Mouse (Mus musculus): ENCODE data around the gene Ranbp10. TPM values are rescaled to one million over a fixed set of nuclear protein-coding genes. Genes with fewer than 3 reads are reported as not detected.

Gene Ranbp10
- polyA plus RNA-seq, 1 experiment from 2014 or later: 15.1 TPM

DNA sequence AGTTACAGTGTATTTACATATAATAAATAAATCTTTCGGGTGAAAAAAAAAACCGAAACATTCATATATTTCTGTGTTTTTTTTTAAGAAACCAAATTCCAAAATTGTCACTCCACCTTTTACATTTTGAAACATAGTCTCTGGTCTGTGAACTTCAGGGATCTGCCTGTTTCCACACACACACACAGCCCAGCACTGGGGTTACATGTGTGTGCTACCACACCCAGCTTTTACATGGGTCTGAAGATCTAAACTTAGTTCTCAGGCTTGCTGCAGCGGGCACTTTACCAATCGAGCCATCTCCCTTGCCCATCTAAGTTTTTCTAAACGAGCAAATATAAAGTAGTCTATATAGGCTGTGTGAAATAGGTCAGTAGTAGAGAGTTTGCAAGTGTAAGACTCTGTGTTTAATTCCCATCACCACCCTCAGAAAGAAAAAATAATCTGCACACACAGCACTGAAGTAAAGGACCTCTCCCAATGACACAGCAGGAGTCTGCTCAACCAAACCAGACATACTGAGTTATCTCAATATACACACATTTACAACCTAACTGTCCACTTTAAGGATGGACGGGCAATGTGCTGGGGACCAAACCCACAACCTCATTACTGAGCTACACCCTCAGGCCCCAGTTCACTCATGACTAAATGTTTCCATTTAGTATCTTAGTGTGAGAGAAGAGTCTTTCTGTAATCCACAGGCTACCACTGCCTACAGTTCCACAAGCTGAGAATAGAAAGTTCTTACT lies 25.8 kb downstream of the Ranbp10 start:
- H3K9ac ChIP-seq (replicated peaks): no peak overlapping the region
- no peaks in the 10 kb centered on the region for H3K27me3 ChIP-seq

DNA sequence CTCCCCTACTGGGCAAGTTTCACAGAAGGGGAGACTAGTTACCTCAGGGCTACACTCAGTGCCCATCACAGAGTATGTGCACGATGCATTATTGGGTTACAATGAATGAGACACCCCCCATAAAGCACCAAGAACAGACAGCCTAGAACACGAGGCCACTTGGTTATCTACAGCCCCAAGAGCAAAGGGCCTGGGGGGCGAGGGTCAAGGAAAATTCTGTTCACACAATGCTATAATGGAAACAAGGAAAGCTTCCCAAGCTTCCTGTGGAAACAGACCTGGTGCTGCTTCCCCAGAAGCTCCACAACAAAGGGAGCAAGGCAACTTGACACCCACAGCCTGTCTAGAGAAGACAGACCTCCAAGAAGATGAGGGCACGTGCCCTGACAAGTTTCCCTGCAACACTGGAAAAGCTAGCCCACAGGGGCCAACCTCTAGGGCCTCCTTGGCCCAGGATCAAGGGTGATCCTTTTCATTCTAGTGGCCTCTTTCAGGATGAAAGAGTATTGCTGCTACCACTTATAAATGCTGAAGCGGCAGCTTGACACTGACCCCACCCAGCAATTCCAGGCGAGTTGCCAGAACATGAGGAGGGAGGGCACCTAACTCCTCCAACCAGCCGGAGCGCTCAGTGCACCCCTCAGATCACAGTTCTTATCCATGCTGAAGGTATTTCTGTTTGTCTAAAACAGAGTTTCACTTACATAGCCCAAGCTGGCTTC lies 27.9 kb downstream of the Ranbp10 start:
- no peak overlapping the region for H3K4me2 ChIP-seq (replicated peaks)
- 77% methylated on average over 8 of the region's 8 CpGs for WGBS
- H3K4me3 ChIP-seq: no peak overlapping the region
- no peak overlapping the region for H3K9ac ChIP-seq (replicated peaks)
- no peaks in the 10 kb centered on the region for H3K9me3 ChIP-seq
- H3K27ac ChIP-seq (replicated peaks): 0 out of 2 replicates have a peak overlapping the region, but pooled peaks have one; percentile 20
- H3K27me3 ChIP-seq: no peaks in the 10 kb centered on the region
- no peak for ATAC-seq (ENCODE audit: low FRiP score, low read depth)
- 0 out of 2 replicates have a peak, but pooled peaks cover 10% of the 10 kb centered on the region for H3K36me3 ChIP-seq
- peaks cover 6% of the 10 kb centered on the region; the same call in 1 of the 2 replicates for H3K4me1 ChIP-seq

More for the DNA sequence above, 25.8 kb downstream of the Ranbp10 start:
- ATAC-seq (ENCODE audit: low FRiP score, low read depth): no peak
- no peak overlapping the region for H3K27ac ChIP-seq (replicated peaks)
- no peak overlapping the region for H3K4me2 ChIP-seq (replicated peaks)
- H3K4me1 ChIP-seq: peaks cover 6% of the 10 kb centered on the region; the same call in 1 of the 2 replicates
- H3K9me3 ChIP-seq: no peaks in the 10 kb centered on the region
- H3K36me3 ChIP-seq: peaks cover 21% of the 10 kb centered on the region
- 92% methylated on average over 6 of the region's 6 CpGs for WGBS
- no peak overlapping the region for H3K4me3 ChIP-seq

GRCm38 (mm10) chr8:105798408-105798807 lies 28.7 kb downstream of the Ranbp10 start:
- WGBS: 92% methylated on average over 5 of the region's 5 CpGs
- Histone ChIP-seq H3K9ac (replicated peaks) (no peak overlapping the region), H3K36me3 (0 out of 2 replicates have a peak, but pooled peaks cover 10% of the 10 kb centered on the region), H3K27me3 (no peaks in the 10 kb centered on the region), H3K9me3 (no peaks in the 10 kb centered on the region), H3K4me2 (replicated peaks) (no peak overlapping the region), H3K4me3 (no peak overlapping the region), H3K4me1 (peaks cover 6% of the 10 kb centered on the region; the same call in 1 of the 2 replicates), H3K27ac (replicated peaks) (no peak overlapping the region)
- no peak for ATAC-seq (ENCODE audit: low FRiP score, low read depth)

DNA sequence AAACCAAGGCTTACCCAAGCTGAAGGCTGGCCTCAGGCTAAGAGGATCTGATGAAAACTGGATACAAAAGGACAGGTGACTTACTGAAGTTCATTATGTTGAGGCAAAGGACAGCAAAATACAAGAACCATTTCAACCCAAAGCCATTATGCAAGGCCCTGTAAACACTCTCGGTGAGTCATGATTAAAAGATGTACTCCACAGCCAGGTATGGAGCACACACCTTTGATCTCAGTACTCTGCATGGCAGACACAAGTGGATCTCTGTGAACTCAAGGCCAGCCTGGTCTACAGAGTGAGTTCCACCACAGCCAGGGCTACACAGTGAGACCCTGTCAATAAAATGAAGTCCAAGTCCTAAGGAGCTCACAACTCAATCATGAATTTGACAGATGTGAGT lies 31.4 kb downstream of the Ranbp10 start:
- no peak for ATAC-seq (ENCODE audit: low FRiP score, low read depth)
- H3K9me3 ChIP-seq: no peaks in the 10 kb centered on the region
- WGBS: 94% methylated on average over 1 of the region's 1 CpGs
- H3K4me2 ChIP-seq (replicated peaks): no peak overlapping the region
- peaks cover 6% of the 10 kb centered on the region; the same call in 1 of the 2 replicates for H3K4me1 ChIP-seq
- H3K9ac ChIP-seq (replicated peaks): no peak overlapping the region
- peaks cover 13% of the 10 kb centered on the region; the same call in 1 of the 2 replicates for H3K36me3 ChIP-seq
- H3K4me3 ChIP-seq: no peak overlapping the region
- H3K27ac ChIP-seq (replicated peaks): no peak overlapping the region
- no peaks in the 10 kb centered on the region for H3K27me3 ChIP-seq

DNA sequence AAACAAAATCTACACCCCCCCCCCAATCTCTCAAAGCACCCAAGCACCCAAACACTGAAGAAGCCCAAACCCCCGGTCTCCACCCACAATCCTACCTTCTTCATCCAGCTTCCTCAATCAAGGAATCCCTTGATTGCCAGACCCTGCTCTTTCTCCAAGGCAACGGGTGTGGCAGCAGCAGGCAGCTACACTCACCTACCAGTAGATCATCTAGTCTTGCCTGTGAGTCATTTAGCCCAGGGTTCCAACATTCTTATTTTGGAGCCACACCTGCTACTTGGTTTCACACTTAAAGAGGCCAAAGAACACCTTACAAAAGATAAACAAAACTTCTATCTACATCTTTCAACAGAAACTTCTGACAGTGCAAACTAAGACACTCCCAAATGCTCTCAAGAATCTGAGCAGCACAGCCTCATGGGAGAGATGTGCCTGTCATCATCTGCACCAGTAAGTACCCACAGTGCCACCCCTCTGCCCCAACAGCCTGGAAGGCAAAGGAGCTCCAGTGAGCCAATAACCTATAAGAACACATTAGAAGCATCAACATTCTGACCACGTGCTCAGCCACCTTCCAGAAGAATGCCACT lies 33.0 kb downstream of the Ranbp10 start:
- Histone ChIP-seq H3K27ac (replicated peaks) (no peak overlapping the region), H3K4me2 (replicated peaks) (no peak overlapping the region), H3K9me3 (no peaks in the 10 kb centered on the region), H3K27me3 (no peaks in the 10 kb centered on the region), H3K36me3 (peaks cover 4% of the 10 kb centered on the region; the same call in 1 of the 2 replicates), H3K4me3 (no peak overlapping the region), H3K9ac (replicated peaks) (no peak overlapping the region), H3K4me1 (peaks cover 1% of the 10 kb centered on the region; the same call in 1 of the 2 replicates)
- ATAC-seq (ENCODE audit: low FRiP score, low read depth): no peak
- WGBS: 87% methylated on average over 3 of the region's 3 CpGs

DNA sequence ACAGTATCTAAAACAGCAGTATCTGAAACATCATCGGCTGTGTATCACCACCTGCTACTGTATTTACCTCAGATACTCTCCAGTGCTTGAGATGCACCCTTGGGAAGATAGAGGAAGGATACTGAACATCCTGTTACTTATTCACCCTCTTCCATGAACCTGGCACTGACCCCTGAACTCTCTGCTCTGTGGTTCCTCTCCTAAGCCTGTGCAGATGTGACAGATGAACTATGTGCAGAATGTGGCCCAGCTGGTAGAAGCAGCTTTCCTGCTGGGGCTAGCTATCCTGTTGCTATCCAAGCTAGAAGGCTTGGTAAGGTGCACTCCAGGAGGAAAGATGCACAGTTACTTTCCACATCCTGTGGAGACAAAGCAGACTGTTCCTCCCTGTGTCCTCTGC lies 33.8 kb downstream of the Ranbp10 start:
- H3K4me2 ChIP-seq (replicated peaks): no peak overlapping the region
- no peak for ATAC-seq (ENCODE audit: low FRiP score, low read depth)
- no peak overlapping the region for H3K27ac ChIP-seq (replicated peaks)

DNA sequence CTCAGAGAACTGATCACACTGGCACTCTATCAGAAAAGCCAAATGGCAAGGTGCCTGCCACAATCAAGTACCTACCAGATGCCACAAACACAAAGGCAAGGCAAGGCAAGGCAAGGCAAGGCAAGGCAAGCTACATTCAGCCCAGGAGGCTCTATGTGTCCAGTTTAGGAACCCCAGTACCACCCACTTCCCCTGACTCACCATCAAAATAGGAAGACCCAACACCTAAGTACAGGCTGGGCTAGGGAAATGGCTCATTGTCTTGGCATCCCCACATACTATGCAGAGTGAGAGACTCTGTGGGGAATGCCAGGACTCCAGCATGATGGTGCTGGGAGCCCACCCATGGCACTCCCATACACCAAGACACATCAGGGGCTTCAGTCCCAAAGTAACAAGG lies 37.5 kb downstream of the Ranbp10 start:
- H3K4me3 ChIP-seq: no peak overlapping the region
- H3K9ac ChIP-seq (replicated peaks): no peak overlapping the region
- no peaks in the 10 kb centered on the region for H3K4me1 ChIP-seq
- H3K27me3 ChIP-seq: no peaks in the 10 kb centered on the region
- H3K4me2 ChIP-seq (replicated peaks): no peak overlapping the region
- no peak for ATAC-seq (ENCODE audit: low FRiP score, low read depth)
- H3K27ac ChIP-seq (replicated peaks): no peak overlapping the region
- H3K9me3 ChIP-seq: no peaks in the 10 kb centered on the region
- peaks cover 21% of the 10 kb centered on the region; the same call in 1 of the 2 replicates for H3K36me3 ChIP-seq

More for the DNA sequence above, 33.8 kb downstream of the Ranbp10 start:
- Histone ChIP-seq H3K9me3 (no peaks in the 10 kb centered on the region), H3K4me3 (no peak overlapping the region), H3K27me3 (no peaks in the 10 kb centered on the region), H3K36me3 (peaks cover 3% of the 10 kb centered on the region; the same call in 1 of the 2 replicates), H3K4me1 (no peaks in the 10 kb centered on the region), H3K9ac (replicated peaks) (no peak overlapping the region)
- WGBS: 90% methylated on average over 1 of the region's 1 CpGs

- WGBS: 69% methylated on average over 4 of the region's 4 CpGs
- peaks cover 23% of the 10 kb centered on the region; the same call in 1 of the 2 replicates for H3K36me3 ChIP-seq
- H3K27me3 ChIP-seq: no peaks in the 10 kb centered on the region
- no peaks in the 10 kb centered on the region for H3K4me1 ChIP-seq
- H3K4me3 ChIP-seq: no peak overlapping the region
- no peak overlapping the region for H3K9ac ChIP-seq (replicated peaks)
- H3K4me2 ChIP-seq (replicated peaks): no peak overlapping the region
- H3K27ac ChIP-seq (replicated peaks): no peak overlapping the region
- no peaks in the 10 kb centered on the region for H3K9me3 ChIP-seq
- no peak for ATAC-seq (ENCODE audit: low FRiP score, low read depth)
Observed at GRCm38 (mm10) chr8:105788927-105789326, 38.2 kb downstream of the Ranbp10 start.

GRCm38 (mm10) chr8:105788241-105788640 lies 38.9 kb downstream of the Ranbp10 start:
- peaks cover 28% of the 10 kb centered on the region for H3K36me3 ChIP-seq
- H3K9me3 ChIP-seq: no peaks in the 10 kb centered on the region
- H3K4me3 ChIP-seq: no peak overlapping the region
- no peaks in the 10 kb centered on the region for H3K27me3 ChIP-seq
- ATAC-seq (ENCODE audit: low FRiP score, low read depth): no peak
- WGBS: 89% methylated on average over 2 of the region's 2 CpGs
- H3K4me2 ChIP-seq (replicated peaks): no peak overlapping the region
- no peak overlapping the region for H3K27ac ChIP-seq (replicated peaks)
- no peaks in the 10 kb centered on the region for H3K4me1 ChIP-seq
- H3K9ac ChIP-seq (replicated peaks): no peak overlapping the region

DNA sequence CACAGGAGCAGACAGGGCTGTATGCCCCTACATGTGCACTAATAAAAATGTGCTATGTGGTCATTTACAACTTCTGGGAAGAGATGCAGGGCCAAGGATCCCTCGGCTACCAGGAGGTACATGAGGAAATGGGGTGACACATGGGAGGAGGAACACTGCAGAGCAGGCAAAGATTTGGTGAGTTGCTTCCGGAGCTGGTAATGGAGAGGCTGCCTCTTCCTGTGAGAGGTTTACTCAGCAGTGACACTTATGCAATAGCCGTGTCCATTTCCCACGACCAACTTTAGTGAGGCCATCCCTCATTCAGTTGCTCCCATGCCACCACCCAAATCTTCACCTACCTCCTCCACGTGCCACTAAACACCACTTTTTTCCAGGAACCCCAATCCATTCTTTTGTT lies 46.9 kb downstream of the Ranbp10 start:
- no peaks in the 10 kb centered on the region for H3K4me1 ChIP-seq
- no peak overlapping the region for H3K27ac ChIP-seq (replicated peaks)
- ATAC-seq (ENCODE audit: low FRiP score, low read depth): no peak
- no peaks in the 10 kb centered on the region for H3K27me3 ChIP-seq
- no peak overlapping the region for H3K4me3 ChIP-seq
- peaks cover 76% of the 10 kb centered on the region for H3K36me3 ChIP-seq
- no peak overlapping the region for H3K4me2 ChIP-seq (replicated peaks)
- no peak overlapping the region for H3K9ac ChIP-seq (replicated peaks)
- 95% methylated on average over 5 of the region's 5 CpGs for WGBS
- no peaks in the 10 kb centered on the region for H3K9me3 ChIP-seq

DNA sequence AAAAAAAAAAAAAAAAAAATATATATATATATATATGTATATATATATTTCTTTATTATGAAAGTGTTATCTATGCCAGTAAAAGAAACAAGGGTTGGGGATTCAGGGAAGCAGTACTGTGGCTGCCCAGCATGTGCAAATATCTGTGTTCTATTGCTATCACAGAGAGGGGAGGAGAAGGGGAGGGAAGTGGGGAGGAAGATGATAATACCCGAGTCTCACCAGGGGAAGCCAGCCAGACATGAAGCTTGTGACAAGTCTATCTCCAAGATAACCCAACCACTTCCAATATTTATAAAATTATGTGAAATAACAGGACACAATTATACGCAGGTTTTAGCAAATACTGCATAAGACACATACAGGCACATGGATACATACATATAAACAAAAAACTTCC lies 49.3 kb downstream of the Ranbp10 start:
- no peak overlapping the region for H3K27ac ChIP-seq (replicated peaks)
- H3K4me2 ChIP-seq (replicated peaks): no peak overlapping the region
- no peak for ATAC-seq (ENCODE audit: low FRiP score, low read depth)
- H3K9me3 ChIP-seq: no peaks in the 10 kb centered on the region
- H3K9ac ChIP-seq (replicated peaks): no peak overlapping the region
- H3K4me1 ChIP-seq: no peaks in the 10 kb centered on the region
- H3K27me3 ChIP-seq: no peaks in the 10 kb centered on the region
- WGBS: 89% methylated on average over 2 of the region's 2 CpGs
- peaks cover 86% of the 10 kb centered on the region for H3K36me3 ChIP-seq
- no peak overlapping the region for H3K4me3 ChIP-seq

DNA sequence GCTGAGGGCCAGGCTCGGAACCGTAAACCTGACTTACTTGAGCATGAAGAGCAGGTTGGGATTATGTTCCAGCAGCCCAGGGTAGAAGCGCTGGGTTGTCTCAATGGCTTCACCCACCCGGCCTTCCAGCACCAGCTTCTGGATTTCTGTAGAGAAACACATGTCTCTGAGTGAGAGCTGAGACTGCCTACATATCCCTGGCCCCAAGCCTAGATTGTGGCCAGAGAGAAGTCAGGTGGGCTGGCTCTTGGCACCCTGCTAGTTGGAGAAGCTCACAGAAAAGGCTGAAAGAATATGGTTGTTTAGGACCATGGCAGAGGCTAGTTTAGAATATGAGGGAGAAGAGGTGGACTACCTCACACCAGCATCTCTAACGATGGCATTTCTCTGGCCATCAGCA lies 52.7 kb downstream of the Ranbp10 start:
- 98% methylated on average over 5 of the region's 5 CpGs for WGBS
- H3K27ac ChIP-seq (replicated peaks): no peak overlapping the region
- H3K36me3 ChIP-seq: peaks cover 84% of the 10 kb centered on the region
- ATAC-seq (ENCODE audit: low FRiP score, low read depth): no peak
- H3K4me1 ChIP-seq: no peaks in the 10 kb centered on the region
- H3K9me3 ChIP-seq: no peaks in the 10 kb centered on the region
- no peak overlapping the region for H3K9ac ChIP-seq (replicated peaks)
- H3K27me3 ChIP-seq: no peaks in the 10 kb centered on the region
- no peak overlapping the region for H3K4me3 ChIP-seq
- no peak overlapping the region for H3K4me2 ChIP-seq (replicated peaks)

Measured in midbrain, embryonic 12.5 days (tissue).